In genomic region chr7:45216442-45217183, GRCm38 (mm10) we compare ENCODE assay signal across 8 mouse cellular contexts. TPM values are rescaled to one million over a fixed set of nuclear protein-coding genes. Genes with fewer than 3 reads are reported as not detected.
A peak's percentile ranks its signal among the peaks of the same experiment; 100 is the strongest.
DNase-seq lines count a peak whose midpoint lies in the region; ATAC-seq and TF ChIP-seq lines count a peak whose summit lies in the region.

No protein-coding gene starts in this region.

- CTCF ChIA-PET in Patski (lab: Charles Lee), result no interaction called here

- H3K4me2 ChIP-seq in forebrain, embryonic 12.5 days, result peak overlapping the region; percentile 72
- peak overlapping the region; percentile 62 for H3K4me2 ChIP-seq in hindbrain, embryonic 14.5 days (replicated peaks)
- H3K4me2 ChIP-seq in liver, embryonic 15.5 days, result peak overlapping the region; percentile 68
- H3K4me2 ChIP-seq in neural tube, embryonic 15.5 days, result peak overlapping the region; percentile 68

- peaks cover 40% of the 10 kb centered on the region for H3K36me3 ChIP-seq in forebrain, embryonic 12.5 days (replicated peaks)
- 0 out of 2 replicates have a peak, but pooled peaks cover 6% of the 10 kb centered on the region for H3K36me3 ChIP-seq in hindbrain, embryonic 14.5 days (replicated peaks; ENCODE audit: control insufficient read depth, insufficient read depth)
- no peaks in the 10 kb centered on the region for H3K36me3 ChIP-seq in liver, embryonic 15.5 days (replicated peaks)
- H3K36me3 ChIP-seq in neural tube, embryonic 15.5 days, result no peaks in the 10 kb centered on the region

- no peaks in the 10 kb centered on the region for H3K9me3 ChIP-seq in forebrain, embryonic 12.5 days
- H3K9me3 ChIP-seq in hindbrain, embryonic 14.5 days (ENCODE audit: control insufficient read depth, low read length), result no peaks in the 10 kb centered on the region
- no peaks in the 10 kb centered on the region for H3K9me3 ChIP-seq in liver, embryonic 15.5 days (replicated peaks)
- H3K9me3 ChIP-seq in neural tube, embryonic 15.5 days (replicated peaks), result no peaks in the 10 kb centered on the region

- ATAC-seq in Patski, result peak; percentile 33
- ATAC-seq in forebrain, embryonic 12.5 days (ENCODE audit: low FRiP score), result peak; percentile 88
- peak; percentile 71; the same call in 1 of the 2 replicates for ATAC-seq in hindbrain, embryonic 14.5 days (ENCODE audit: low FRiP score)
- no peak for ATAC-seq in liver, embryonic 15.5 days (ENCODE audit: insufficient read depth)
- peak; percentile 71; the same call in 1 of the 2 replicates for ATAC-seq in neural tube, embryonic 15.5 days (ENCODE audit: low FRiP score)

- peaks cover 48% of the 10 kb centered on the region for H3K4me1 ChIP-seq in forebrain, embryonic 12.5 days
- peaks cover 9% of the 10 kb centered on the region for H3K4me1 ChIP-seq in hindbrain, embryonic 14.5 days (replicated peaks; ENCODE audit: control insufficient read depth, insufficient read depth, low read length)
- peaks cover 18% of the 10 kb centered on the region for H3K4me1 ChIP-seq in liver, embryonic 15.5 days (replicated peaks)
- H3K4me1 ChIP-seq in neural tube, embryonic 15.5 days, result peaks cover 29% of the 10 kb centered on the region

- H3K9ac ChIP-seq in forebrain, embryonic 12.5 days, result peak overlapping the region; percentile 91
- peak overlapping the region; percentile 78 for H3K9ac ChIP-seq in hindbrain, embryonic 14.5 days
- H3K9ac ChIP-seq in liver, embryonic 15.5 days, result peak overlapping the region; percentile 21; the same call in 1 of the 2 replicates
- peak overlapping the region; percentile 62 for H3K9ac ChIP-seq in neural tube, embryonic 15.5 days (replicated peaks)

- H3K27me3 ChIP-seq in Patski, result no peaks in the 10 kb centered on the region
- H3K27me3 ChIP-seq in forebrain, embryonic 12.5 days, result peaks cover 8% of the 10 kb centered on the region
- H3K27me3 ChIP-seq in hindbrain, embryonic 14.5 days (ENCODE audit: control insufficient read depth, insufficient read depth, low read length), result peaks cover 9% of the 10 kb centered on the region; the same call in 1 of the 2 replicates
- peaks cover 46% of the 10 kb centered on the region for H3K27me3 ChIP-seq in liver, embryonic 15.5 days
- peaks cover 8% of the 10 kb centered on the region for H3K27me3 ChIP-seq in neural tube, embryonic 15.5 days (replicated peaks)

- H3K4me3 ChIP-seq in forebrain, embryonic 12.5 days (replicated peaks), result peak overlapping the region; percentile 76
- peak overlapping the region; percentile 49 for H3K4me3 ChIP-seq in hindbrain, embryonic 14.5 days (replicated peaks; ENCODE audit: low read length)
- H3K4me3 ChIP-seq in liver, embryonic 15.5 days (replicated peaks), result peak overlapping the region; percentile 50
- H3K4me3 ChIP-seq in neural tube, embryonic 15.5 days (replicated peaks), result peak overlapping the region; percentile 48

- under 1% methylated on average over 13 of the region's 13 CpGs for WGBS in forebrain, embryonic 12.5 days
- WGBS in hindbrain, embryonic 14.5 days, result 2% methylated on average over 13 of the region's 13 CpGs
- WGBS in liver, embryonic 15.5 days (ENCODE audit: insufficient replicate concordance), result 3% methylated on average over 13 of the region's 13 CpGs
- 1% methylated on average over 13 of the region's 13 CpGs for WGBS in neural tube, embryonic 15.5 days

- no peak for TF ChIP-seq CTCF in Patski (IDR thresholded peaks at IDR 0.05)

- H3K27ac ChIP-seq in forebrain, embryonic 12.5 days, result peak overlapping the region; percentile 92
- peak overlapping the region; percentile 85 for H3K27ac ChIP-seq in hindbrain, embryonic 14.5 days
- H3K27ac ChIP-seq in liver, embryonic 15.5 days (replicated peaks), result no peak overlapping the region
- peak overlapping the region; percentile 84 for H3K27ac ChIP-seq in neural tube, embryonic 15.5 days (replicated peaks)

- peak; percentile 73 for DNase-seq in 3T3-L1 (ENCODE audit: low read depth, low spot score)
- DNase-seq in Patski (ENCODE audit: low read depth, low spot score), result no peak
- peak; percentile 72 for DNase-seq in hindbrain, embryonic 14.5 days (ENCODE audit: low spot score)
- DNase-seq in thymus, adult 18-20 months, result no peak
- no peak for DNase-seq in layer of hippocampus, adult 9-10 months (ENCODE audit: low spot score)

- POLR2A ChIA-PET in Patski (lab: Charles Lee), result no interaction called here

- in situ Hi-C loops in Patski (cut with MboI; ENCODE audit: low pct_unique_long_range_greater_than_20kb), result no loop called here

RNA-seq across cellular contexts. Expression of gene Tead2, which starts 1.1 kb away (rescaled TPM):
- 94.7 TPM for polyA plus RNA-seq in Patski (2021)
- polyA plus RNA-seq in forebrain, embryonic 12.5 days (2016; fragmentation: Nextera tagmentation; extraction: Ambion mirVana), result 245 and 256 TPM in 2 replicates
- 37.7 and 48.0 TPM in 2 replicates for polyA plus RNA-seq in hindbrain, embryonic 14.5 days (2014; fragmentation: Nextera tagmentation; extraction: Ambion mirVana)
- polyA plus RNA-seq in liver, embryonic 15.5 days (2015; fragmentation: Nextera tagmentation; extraction: Ambion mirVana), result 6.6 and 7.0 TPM in 2 replicates
- polyA plus RNA-seq in neural tube, embryonic 15.5 days (2015; fragmentation: Nextera tagmentation; extraction: Ambion mirVana), result 28.9 and 44.5 TPM in 2 replicates

RNA-seq across cellular contexts. Expression of gene Dkkl1, which starts 4.7 kb away (rescaled TPM):
- not detected for polyA plus RNA-seq in Patski (2021)
- polyA plus RNA-seq in forebrain, embryonic 12.5 days (2016; fragmentation: Nextera tagmentation; extraction: Ambion mirVana), result 0.72 and 0.78 TPM in 2 replicates
- 8.7 and 11.3 TPM in 2 replicates for polyA plus RNA-seq in hindbrain, embryonic 14.5 days (2014; fragmentation: Nextera tagmentation; extraction: Ambion mirVana)
- polyA plus RNA-seq in liver, embryonic 15.5 days (2015; fragmentation: Nextera tagmentation; extraction: Ambion mirVana), result 2.0 and 2.4 TPM in 2 replicates
- 15.6 and 17.7 TPM in 2 replicates for polyA plus RNA-seq in neural tube, embryonic 15.5 days (2015; fragmentation: Nextera tagmentation; extraction: Ambion mirVana)

RNA-seq across cellular contexts. Expression of gene Ccdc155, which starts 11.9 kb away (rescaled TPM):
- 0.03 TPM for polyA plus RNA-seq in Patski (2021)
- polyA plus RNA-seq in forebrain, embryonic 12.5 days (2016; fragmentation: Nextera tagmentation; extraction: Ambion mirVana), result 1.2 TPM in 2 replicates
- polyA plus RNA-seq in hindbrain, embryonic 14.5 days (2014; fragmentation: Nextera tagmentation; extraction: Ambion mirVana), result 0.50 and 0.57 TPM in 2 replicates
- polyA plus RNA-seq in liver, embryonic 15.5 days (2015; fragmentation: Nextera tagmentation; extraction: Ambion mirVana), result 0.07 and 0.13 TPM in 2 replicates
- polyA plus RNA-seq in neural tube, embryonic 15.5 days (2015; fragmentation: Nextera tagmentation; extraction: Ambion mirVana), result 0.36 and 0.60 TPM in 2 replicates

RNA-seq across cellular contexts. Expression of gene Cd37, which starts 22.3 kb away (rescaled TPM):
- 0.81 TPM for polyA plus RNA-seq in Patski (2021)
- 1.2 and 1.3 TPM in 2 replicates for polyA plus RNA-seq in forebrain, embryonic 12.5 days (2016; fragmentation: Nextera tagmentation; extraction: Ambion mirVana)
- 0.94 and 1.2 TPM in 2 replicates for polyA plus RNA-seq in hindbrain, embryonic 14.5 days (2014; fragmentation: Nextera tagmentation; extraction: Ambion mirVana)
- 15.1 and 16.7 TPM in 2 replicates for polyA plus RNA-seq in liver, embryonic 15.5 days (2015; fragmentation: Nextera tagmentation; extraction: Ambion mirVana)
- polyA plus RNA-seq in neural tube, embryonic 15.5 days (2015; fragmentation: Nextera tagmentation; extraction: Ambion mirVana), result 1.7 and 12.4 TPM in 2 replicates

RNA-seq across cellular contexts. Expression of gene Slc6a16, which starts 24.3 kb away (rescaled TPM):
- not detected for polyA plus RNA-seq in Patski (2021)
- 0.09 and 0.20 TPM in 2 replicates for polyA plus RNA-seq in forebrain, embryonic 12.5 days (2016; fragmentation: Nextera tagmentation; extraction: Ambion mirVana)
- 0.33 and 0.67 TPM in 2 replicates for polyA plus RNA-seq in hindbrain, embryonic 14.5 days (2014; fragmentation: Nextera tagmentation; extraction: Ambion mirVana)
- polyA plus RNA-seq in liver, embryonic 15.5 days (2015; fragmentation: Nextera tagmentation; extraction: Ambion mirVana), result not detected in 2 replicates
- polyA plus RNA-seq in neural tube, embryonic 15.5 days (2015; fragmentation: Nextera tagmentation; extraction: Ambion mirVana), result 0.67 and 0.78 TPM in 2 replicates

Comparison
In these comparisons a context has a peak if more than half of its experiments do, and no peak if none do; other contexts are left out.
1. DNase-seq: peak in 3T3-L1 (single experiment) and hindbrain, embryonic 14.5 days (single experiment); none in Patski (single experiment), thymus, adult 18-20 months (0 of 2) and layer of hippocampus, adult 9-10 months (single experiment).
2. H3K9ac ChIP-seq: peak in every context shown above with its lines; median percentile 91 in forebrain, embryonic 12.5 days; 78 in hindbrain, embryonic 14.5 days; 62 in neural tube, embryonic 15.5 days; 21 in liver, embryonic 15.5 days.
3. Peak in every context shown above with its lines, with median percentiles within 50 percentile points of each other: H3K4me2 ChIP-seq and H3K4me3 ChIP-seq.